Mouse (Mus musculus): Measurements from ENCODE around the gene Krt23. TPM values are rescaled to one million over a fixed set of nuclear protein-coding genes. Genes with fewer than 3 reads are reported as not detected.

Gene Krt23
- total RNA-seq (2021) = 0.30 and 6.4 TPM in 2 replicates
- long read RNA-seq, experiment 1 = 0 reads
- long read RNA-seq, experiment 2, transcript Krt23-201 (8 exons, 1,565 nt) = major isoform, 6 of 7 reads
- long read RNA-seq, experiment 2, partial matches to known transcripts = 0 of 7 reads
- long read RNA-seq, experiment 2, other reads (novel, unspliced or antisense) = 1 of 7 reads

DNA sequence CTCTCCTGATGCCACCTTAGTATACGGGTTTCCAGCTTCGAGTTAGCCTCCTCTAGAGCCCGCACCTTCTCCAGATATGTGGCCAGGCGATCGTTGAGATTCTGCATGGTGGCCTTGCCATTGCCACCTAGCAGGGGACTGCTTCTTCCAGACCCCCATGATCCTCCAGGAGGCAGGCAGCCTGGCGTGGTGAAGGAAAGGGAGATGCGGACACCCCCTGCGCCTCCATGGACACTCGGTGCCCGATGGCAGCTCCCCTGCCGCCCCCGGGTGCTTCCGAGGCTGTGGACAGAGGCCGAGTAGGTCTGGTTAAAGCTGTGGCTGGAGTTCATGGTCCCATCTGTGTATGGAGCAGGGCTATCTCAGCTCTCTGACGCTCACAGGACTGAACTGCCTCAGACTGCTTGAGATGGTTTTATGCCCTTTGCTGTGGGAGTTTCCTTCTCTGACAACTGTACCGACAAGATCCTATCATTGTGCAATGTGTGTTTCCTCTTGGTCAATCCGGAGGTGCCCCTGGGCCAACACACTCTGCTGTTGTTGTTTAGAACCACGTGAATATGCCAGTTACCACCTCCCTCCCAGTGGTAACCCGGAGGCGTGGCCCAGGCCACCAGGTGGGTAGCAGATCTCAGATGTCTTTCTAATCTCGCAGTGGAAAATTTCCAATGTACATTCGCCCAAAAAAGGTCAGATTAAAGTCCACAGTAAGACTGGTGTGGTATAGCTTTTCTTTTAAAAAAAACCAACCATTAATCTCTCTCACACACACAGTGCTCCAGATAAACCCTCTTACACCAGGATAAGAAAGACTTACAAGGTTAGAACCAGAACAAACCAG, at the start of gene Krt23:
Gene Krt23 (minus strand): TSS at position 405 of the 841 bp plus-strand sequence.
- no peak for DNase-seq

GRCm38 (mm10) chr11:99539721-99540120, 46.8 kb upstream of the Krt23 start:
- peak; percentile 29 for DNase-seq

DNA sequence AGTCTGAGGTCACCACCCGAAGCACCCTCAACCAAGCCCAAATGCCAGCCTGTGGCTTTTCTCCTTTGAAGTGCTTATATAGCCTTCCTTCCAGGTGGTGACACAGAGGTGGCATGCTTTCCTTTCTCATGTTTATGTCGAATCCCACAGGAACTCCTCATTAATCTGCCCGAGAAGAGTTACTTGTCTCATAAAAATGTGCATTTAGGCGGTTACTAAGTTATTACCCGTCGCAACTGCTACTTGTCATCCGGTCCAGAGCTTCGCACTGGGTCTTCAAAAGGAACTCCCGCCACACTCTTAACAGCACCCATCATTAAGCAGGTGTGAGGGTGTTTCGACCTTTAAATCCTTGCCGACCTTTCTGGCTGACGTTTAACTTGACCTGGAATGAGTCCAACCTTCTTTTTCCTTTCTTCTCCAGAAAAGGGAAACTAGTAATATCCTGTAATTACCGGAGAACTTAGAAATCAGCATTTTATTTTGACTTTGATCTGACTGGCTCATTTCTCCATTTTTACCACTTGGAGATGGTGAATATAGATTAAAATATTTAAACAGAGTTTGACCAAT, 28.4 kb upstream of the Krt23 start, which contains the start of gene Krt39:
Gene Krt39 (minus strand): TSS at position 51 of the 573 bp plus-strand sequence.
- DNase-seq = no peak

DNA sequence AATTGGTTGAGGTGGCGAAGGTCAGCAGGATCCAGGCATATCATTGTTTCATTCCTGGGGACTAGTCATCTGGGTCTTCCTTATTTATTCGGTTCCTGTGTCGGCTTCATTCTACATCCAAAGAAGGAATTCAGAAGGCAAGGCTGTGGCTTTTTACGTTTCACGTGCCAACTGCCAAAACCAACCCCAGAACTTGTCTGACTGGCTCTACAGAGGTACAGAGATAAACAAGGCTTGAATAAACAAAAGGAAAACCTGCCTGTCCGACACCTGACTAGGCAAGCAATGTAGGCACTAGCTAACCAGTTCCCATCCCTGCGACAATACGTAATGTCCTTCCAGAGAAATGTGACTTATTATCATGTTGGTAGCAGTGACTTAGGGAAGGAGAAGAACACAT, 21.2 kb upstream of the Krt23 start:
- no peak for DNase-seq

- no peak for DNase-seq
These were observed 7.3 kb upstream of the Krt23 start for GRCm38 (mm10) chr11:99500095-99500805.

DNA sequence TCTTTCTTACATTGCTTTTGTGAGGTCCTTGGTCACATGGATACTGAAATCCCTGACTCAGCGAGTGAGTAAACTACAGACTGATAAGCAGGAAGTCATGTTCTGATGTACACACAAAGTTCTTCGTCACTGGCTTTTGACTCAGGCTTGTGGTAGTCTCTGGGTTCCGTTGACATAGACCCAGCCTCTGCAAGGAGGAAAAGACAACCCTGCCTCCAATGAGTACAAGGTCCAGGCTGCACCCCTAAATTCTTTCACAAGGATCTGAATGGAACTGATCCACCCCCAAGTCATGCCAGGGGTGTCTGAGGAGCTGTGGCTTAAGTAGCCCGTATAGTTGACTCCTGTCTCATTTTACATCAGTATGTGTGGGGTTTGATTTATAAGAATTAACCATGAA, 3.5 kb upstream of the Krt23 start:
- DNase-seq = no peak

- DNase-seq = peak; percentile 33
These were observed 1.8 kb upstream of the Krt23 start for GRCm38 (mm10) chr11:99494741-99495140.

DNA sequence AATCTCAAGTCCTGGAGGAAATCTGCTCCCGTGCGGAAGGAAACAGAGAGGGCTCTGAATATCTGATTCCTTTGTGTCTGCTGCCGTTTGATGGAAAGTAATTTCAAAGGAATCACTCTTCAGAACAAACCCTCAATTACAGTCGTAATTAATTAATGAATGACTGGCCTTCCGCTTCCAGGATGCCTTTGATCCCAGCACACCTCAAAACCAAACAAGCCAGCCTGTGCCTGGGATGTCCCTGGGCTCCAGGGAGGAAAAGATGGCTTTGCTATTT, 575 bp upstream of the Krt23 start:
- no peak for DNase-seq

- DNase-seq = no peak
These were observed 1.9 kb downstream of the Krt23 start for GRCm38 (mm10) chr11:99491040-99491439.

- DNase-seq = no peak
These were observed 2.3 kb downstream of the Krt23 start for GRCm38 (mm10) chr11:99490624-99491023.

DNA sequence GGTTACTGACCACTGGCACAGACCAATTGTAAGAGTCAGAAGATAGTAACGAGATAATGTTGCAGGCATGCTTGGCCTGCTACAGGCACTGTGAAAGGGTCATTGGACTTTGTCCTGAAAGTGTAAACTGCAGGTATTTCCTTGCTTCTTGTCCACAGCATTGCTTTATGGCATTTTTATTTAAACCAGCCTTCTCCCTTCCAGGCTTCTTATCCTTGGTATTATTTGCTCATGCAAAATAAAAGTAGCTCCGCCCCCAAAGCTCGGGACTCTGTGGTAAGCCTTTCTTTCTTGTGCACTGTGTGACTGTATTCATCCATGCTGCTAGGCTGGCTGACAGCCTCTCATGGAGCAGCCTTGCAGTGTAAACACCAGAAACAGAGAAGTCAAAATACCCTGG, 3.7 kb downstream of the Krt23 start:
- DNase-seq = no peak

DNA sequence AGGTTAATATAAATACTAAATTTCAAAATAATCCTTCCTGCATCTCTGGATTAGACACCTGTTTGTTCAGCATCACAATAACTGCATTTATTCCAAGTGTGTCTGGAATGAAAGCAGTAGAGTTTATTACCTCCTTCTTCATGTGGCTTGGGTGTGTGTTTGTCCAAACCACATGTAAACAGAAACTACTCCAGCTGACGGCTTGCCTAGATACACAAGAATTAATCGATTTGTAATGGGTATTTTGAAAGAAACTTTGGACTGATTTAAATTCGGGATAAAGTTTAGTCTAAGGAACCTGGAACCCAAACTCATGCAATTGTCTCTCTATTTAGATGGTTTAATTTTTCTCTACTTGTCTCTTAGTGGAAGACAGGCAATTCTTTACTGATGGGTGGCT, 18.0 kb downstream of the Krt23 start:
- DNase-seq = no peak

DNA sequence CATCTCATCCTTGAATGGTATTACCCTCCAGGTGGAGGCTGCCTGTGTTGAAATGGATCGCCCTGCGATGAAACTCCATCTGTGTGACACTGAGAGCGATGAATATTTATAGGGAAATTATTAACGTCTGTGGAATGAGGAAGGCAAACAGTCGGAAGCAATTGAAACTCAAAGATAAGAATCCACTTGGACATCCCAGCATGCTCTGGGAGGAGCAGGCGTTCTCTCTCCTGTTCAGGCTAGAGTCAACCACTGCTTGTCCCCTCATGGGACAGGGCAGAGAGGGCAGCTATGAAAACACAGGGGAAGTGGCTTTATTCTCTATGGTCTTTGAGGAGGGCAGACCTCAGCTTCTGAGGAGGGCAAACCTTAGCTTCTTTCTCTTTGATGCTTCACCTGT, 19.5 kb downstream of the Krt23 start:
- no peak for DNase-seq

DNA sequence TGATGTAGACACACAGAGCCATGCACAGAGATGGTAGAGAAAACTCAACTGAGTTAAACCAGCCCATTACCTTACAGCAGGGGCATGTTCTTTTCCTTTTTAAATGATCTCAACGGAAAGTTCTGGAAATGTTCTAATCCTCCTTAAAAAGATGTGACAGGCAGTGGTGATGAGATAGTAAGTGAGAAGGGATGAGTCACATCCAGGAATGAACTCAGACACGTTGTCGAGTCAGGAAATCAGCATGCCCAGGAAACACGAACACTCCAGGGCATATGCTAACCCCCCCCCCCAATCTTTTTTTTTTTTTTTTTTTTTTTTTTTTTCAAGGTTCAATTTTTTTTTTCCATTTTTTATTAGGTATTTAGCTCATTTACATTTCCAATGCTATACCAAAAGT, 20.5 kb downstream of the Krt23 start:
- DNase-seq = no peak

GRCm38 (mm10) chr11:99471946-99472345, 21.0 kb downstream of the Krt23 start:
- DNase-seq = no peak

- no peak for DNase-seq
These were observed 23.7 kb downstream of the Krt23 start for GRCm38 (mm10) chr11:99469228-99469627.

DNA sequence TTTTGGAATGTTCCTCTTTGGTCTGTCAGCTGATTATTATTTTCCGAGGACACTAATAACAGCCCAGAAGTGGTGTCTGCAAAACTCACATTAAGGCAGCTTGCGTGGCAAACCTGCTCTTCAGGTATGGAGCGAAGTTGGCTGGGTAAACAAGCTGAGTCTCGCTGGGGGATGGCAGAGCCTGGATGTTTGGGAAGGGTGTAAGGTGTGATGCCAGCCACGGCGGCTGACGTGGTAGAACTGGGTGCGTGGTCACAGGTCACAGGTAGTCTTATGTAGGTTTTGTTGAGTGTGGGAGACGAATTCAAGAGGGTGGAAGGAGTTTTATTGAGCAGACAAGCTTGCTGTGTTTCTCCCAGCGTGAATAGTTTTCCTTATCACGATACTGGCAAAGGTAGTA, 24.4 kb downstream of the Krt23 start:
- no peak for DNase-seq

GRCm38 (mm10) chr11:99466316-99466715, 26.6 kb downstream of the Krt23 start:
- DNase-seq = no peak

GRCm38 (mm10) chr11:99464836-99465235, 28.1 kb downstream of the Krt23 start:
- peak; percentile 91 for DNase-seq

GRCm38 (mm10) chr11:99463155-99463554, 29.8 kb downstream of the Krt23 start:
- peak; percentile 75 for DNase-seq

DNA sequence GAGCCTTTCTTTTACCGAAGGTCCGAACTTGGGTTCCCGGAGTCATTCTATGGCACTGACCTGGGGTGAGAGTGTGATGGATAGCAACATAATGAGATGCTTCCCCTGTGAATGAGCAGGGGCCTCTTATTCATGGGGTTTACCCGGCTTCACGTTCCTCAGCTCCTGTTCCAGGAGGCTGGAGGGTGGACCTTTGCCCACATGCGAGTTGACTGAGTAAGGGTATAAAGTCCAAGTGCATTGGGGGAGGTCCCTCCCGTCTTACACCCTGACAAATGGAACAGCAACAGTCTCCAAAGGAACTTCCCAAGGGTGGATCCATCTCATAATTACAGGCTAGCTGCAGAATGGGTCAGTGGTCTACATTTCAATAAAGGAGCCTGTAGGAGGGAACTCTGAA, 31.2 kb downstream of the Krt23 start:
- no peak for DNase-seq

DNA sequence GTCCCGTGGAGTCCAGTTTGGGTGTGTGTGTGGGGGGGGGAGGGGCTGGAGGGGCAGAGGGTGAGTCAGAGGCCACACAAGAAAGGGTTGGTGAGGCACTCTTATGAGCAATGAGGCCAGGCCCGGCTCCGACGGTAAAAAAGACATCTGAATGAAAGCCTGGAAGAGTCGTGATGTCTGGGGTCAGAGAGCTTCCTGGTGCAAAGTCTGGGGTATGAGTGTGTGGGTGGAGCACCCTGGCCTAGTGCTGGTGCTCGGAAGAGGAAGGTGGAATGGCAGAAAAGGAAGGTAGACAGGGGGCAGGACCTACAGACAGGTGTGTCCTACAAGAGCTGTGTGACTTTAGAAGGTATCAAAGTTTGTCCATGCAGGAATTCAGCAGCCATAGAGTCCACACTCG, 34.0 kb downstream of the Krt23 start:
- DNase-seq = no peak

- no peak for DNase-seq
These were observed 38.2 kb downstream of the Krt23 start for GRCm38 (mm10) chr11:99454759-99455158.

Data from adrenal gland, postnatal 14 days (tissue).